Mouse (Mus musculus): ENCODE measurements at regions not wholly inside any gene's neighbourhood (a gene's known extent, or its start where the extent isn't known, plus 50 kb on each side); places are given as distances from the start of the nearest gene placed in this dataset.

DNA sequence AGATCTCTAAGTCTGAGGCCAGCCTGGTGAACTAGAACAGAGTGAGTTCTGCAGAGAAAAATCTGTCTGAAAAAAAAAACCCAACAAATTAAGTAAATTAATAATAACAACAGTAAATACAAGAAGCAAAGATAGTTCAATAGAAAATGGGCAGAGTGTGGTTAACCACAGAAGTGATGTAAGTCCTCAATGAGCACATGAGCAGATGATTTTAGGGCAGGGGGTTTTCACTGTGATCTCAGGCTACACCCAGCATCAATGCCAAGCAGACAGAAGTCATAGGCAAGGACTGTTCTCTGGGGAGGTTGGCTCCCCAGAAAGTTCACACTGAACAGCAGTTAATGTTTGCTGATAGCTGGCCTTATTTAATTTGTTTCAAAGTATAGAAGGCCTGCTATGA lies 88.1 kb upstream of the Fut8 start:
- ATAC-seq (ENCODE audit: low read depth), result no peak
- Histone ChIP-seq H3K4me2 (ENCODE audit: low read depth, low read length) (no peak overlapping the region), H3K4me3 (ENCODE audit: low read length) (no peak overlapping the region), H3K27ac (ENCODE audit: low read length) (no peak overlapping the region), H3K9me3 (ENCODE audit: control insufficient read depth, low read length) (no peaks in the 10 kb centered on the region), H3K36me3 (ENCODE audit: control insufficient read depth, insufficient read depth, low read length) (no peaks in the 10 kb centered on the region), H3K4me1 (replicated peaks; ENCODE audit: control insufficient read depth, insufficient read depth, low read length) (no peaks in the 10 kb centered on the region; the same call in 1 of the 2 replicates), H3K27me3 (ENCODE audit: control insufficient read depth, insufficient read depth, low read depth, low read length) (no peaks in the 10 kb centered on the region), H3K9ac (ENCODE audit: low read length) (no peak overlapping the region)

DNA sequence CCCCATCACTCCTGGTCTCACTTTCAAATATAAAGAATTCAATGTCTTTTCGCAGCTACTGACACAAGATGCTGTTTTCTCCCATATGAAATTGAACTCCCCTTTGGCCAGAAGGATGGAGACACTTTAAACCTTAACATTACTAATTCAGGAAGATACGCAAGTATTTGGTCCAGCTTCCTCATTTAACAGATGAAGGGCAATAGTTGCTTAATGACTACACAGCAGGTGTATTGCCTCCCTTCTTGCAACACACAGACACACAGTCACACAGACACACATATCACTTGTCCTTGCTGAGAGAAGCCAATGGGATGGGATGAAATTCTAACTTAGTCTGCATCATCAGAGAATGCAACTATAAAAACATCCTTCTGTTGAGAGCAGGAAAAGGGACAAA lies 89.8 kb upstream of the Fut8 start:
- no peaks in the 10 kb centered on the region; the same call in 1 of the 2 replicates for H3K4me1 ChIP-seq (replicated peaks; ENCODE audit: control insufficient read depth, insufficient read depth, low read length)
- no peak overlapping the region for H3K27ac ChIP-seq (ENCODE audit: low read length)
- H3K9me3 ChIP-seq (ENCODE audit: control insufficient read depth, low read length), result no peaks in the 10 kb centered on the region
- no peak overlapping the region for H3K4me2 ChIP-seq (ENCODE audit: low read depth, low read length)
- WGBS, result 89% methylated on average over 2 of the region's 2 CpGs
- H3K27me3 ChIP-seq (ENCODE audit: control insufficient read depth, insufficient read depth, low read depth, low read length), result no peaks in the 10 kb centered on the region
- no peak for ATAC-seq (ENCODE audit: low read depth)
- H3K36me3 ChIP-seq (ENCODE audit: control insufficient read depth, insufficient read depth, low read length), result no peaks in the 10 kb centered on the region
- no peak overlapping the region for H3K4me3 ChIP-seq (ENCODE audit: low read length)
- no peak overlapping the region for H3K9ac ChIP-seq (ENCODE audit: low read length)

DNA sequence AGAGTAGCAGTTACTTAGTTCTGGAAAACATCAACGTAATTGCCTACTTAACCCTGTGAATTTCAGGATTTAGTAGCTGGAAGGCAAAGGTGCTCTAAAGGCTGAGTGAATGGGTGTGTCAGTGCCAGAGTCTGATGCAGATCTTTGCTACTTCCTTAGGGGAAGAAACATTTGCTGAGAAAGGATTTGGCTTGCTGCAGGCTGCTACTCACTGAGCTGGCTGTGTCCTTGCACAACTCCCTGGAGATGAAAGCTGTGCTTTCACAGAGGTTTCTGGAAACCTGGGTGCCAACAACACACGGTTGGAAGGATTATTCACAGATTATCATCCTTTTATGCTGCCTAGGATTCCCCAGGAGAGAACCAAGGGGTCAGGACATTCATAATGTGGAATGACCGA lies 94.0 kb upstream of the Fut8 start:
- H3K4me3 ChIP-seq (ENCODE audit: low read length), result no peak overlapping the region
- no peak overlapping the region for H3K4me2 ChIP-seq (ENCODE audit: low read depth, low read length)
- no peaks in the 10 kb centered on the region for H3K36me3 ChIP-seq (ENCODE audit: control insufficient read depth, insufficient read depth, low read length)
- H3K27ac ChIP-seq (ENCODE audit: low read length), result no peak overlapping the region
- no peak for ATAC-seq (ENCODE audit: low read depth)
- no peaks in the 10 kb centered on the region for H3K4me1 ChIP-seq (replicated peaks; ENCODE audit: control insufficient read depth, insufficient read depth, low read length)
- H3K9ac ChIP-seq (ENCODE audit: low read length), result no peak overlapping the region
- H3K27me3 ChIP-seq (ENCODE audit: control insufficient read depth, insufficient read depth, low read depth, low read length), result no peaks in the 10 kb centered on the region
- WGBS, result 61% methylated on average over 3 of the region's 3 CpGs
- H3K9me3 ChIP-seq (ENCODE audit: control insufficient read depth, low read length), result no peaks in the 10 kb centered on the region

DNA sequence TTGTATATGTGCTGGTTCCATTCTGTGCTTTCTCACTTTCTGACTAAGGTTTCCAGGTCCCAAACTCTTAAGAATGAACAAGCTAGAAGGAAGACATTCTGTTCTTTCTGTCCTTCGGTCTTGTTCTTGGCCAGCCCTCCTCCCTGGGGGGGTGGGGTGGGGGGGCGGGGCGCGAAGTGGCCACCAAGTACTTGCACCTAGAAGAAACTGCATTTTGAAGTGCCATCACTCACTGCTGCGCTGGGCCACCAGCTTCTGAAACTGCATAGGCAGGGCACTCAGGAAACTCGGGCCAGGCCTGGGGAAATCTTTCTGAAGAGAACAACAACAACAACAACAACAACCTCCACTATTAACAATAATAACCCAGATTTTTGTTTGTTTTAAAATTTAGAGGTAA lies 94.4 kb upstream of the Fut8 start:
- Histone ChIP-seq H3K4me1 (replicated peaks; ENCODE audit: control insufficient read depth, insufficient read depth, low read length) (no peaks in the 10 kb centered on the region), H3K9ac (ENCODE audit: low read length) (no peak overlapping the region), H3K36me3 (ENCODE audit: control insufficient read depth, insufficient read depth, low read length) (no peaks in the 10 kb centered on the region), H3K4me2 (ENCODE audit: low read depth, low read length) (no peak overlapping the region), H3K4me3 (ENCODE audit: low read length) (no peak overlapping the region), H3K9me3 (ENCODE audit: control insufficient read depth, low read length) (no peaks in the 10 kb centered on the region), H3K27ac (ENCODE audit: low read length) (no peak overlapping the region), H3K27me3 (ENCODE audit: control insufficient read depth, insufficient read depth, low read depth, low read length) (no peaks in the 10 kb centered on the region)
- WGBS, result 39% methylated on average over 6 of the region's 6 CpGs
- ATAC-seq (ENCODE audit: low read depth), result no peak

DNA sequence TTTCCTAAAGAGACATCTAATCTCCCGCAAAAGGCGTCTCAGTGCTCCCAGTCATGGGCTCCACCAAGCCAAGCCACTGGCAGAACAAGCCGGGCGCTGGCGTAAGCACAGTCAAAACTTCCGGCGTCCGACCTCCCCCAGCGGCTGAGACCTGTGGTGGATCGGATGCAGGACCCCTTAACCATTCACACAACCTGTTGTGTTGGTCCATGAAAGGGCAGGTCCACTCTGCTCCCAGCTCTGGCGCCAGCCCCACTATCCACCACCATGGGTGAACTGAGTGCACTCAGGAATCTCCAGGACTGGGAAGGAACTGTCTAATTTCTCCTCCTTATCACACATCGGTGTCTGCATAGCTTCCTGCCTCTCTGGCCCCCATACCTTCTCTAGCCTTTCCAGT lies 94.8 kb upstream of the Fut8 start:
- 89% methylated on average over 12 of the region's 12 CpGs for WGBS
- no peak overlapping the region for H3K9ac ChIP-seq (ENCODE audit: low read length)
- no peaks in the 10 kb centered on the region for H3K27me3 ChIP-seq (ENCODE audit: control insufficient read depth, insufficient read depth, low read depth, low read length)
- H3K4me1 ChIP-seq (replicated peaks; ENCODE audit: control insufficient read depth, insufficient read depth, low read length), result no peaks in the 10 kb centered on the region
- H3K27ac ChIP-seq (ENCODE audit: low read length), result no peak overlapping the region
- no peak overlapping the region for H3K4me2 ChIP-seq (ENCODE audit: low read depth, low read length)
- no peak for ATAC-seq (ENCODE audit: low read depth)
- no peaks in the 10 kb centered on the region for H3K36me3 ChIP-seq (ENCODE audit: control insufficient read depth, insufficient read depth, low read length)
- no peaks in the 10 kb centered on the region for H3K9me3 ChIP-seq (ENCODE audit: control insufficient read depth, low read length)
- H3K4me3 ChIP-seq (ENCODE audit: low read length), result no peak overlapping the region

DNA sequence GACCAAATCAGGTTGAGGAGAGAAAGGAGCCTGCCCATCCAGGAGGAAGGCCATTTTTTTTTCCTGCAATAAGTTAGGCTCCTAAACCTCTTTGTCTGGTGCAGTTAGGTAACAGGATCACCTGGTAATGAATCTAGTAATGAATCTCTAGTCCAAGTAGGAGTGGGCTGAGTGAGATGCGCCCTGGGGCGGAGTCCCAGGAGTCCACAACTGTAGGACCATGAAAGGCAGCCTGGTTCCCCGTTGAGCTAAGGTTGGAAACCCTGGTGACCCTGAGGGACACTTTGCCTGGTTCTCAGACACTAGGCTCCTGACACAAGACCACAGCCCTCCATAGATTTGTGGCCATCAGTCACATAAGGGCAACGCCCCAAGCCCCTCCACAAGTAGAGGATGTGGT lies 95.7 kb upstream of the Fut8 start:
- Histone ChIP-seq H3K9me3 (ENCODE audit: control insufficient read depth, low read length) (no peaks in the 10 kb centered on the region), H3K4me1 (replicated peaks; ENCODE audit: control insufficient read depth, insufficient read depth, low read length) (no peaks in the 10 kb centered on the region), H3K27me3 (ENCODE audit: control insufficient read depth, insufficient read depth, low read depth, low read length) (no peaks in the 10 kb centered on the region), H3K4me3 (ENCODE audit: low read length) (no peak overlapping the region), H3K4me2 (ENCODE audit: low read depth, low read length) (no peak overlapping the region), H3K36me3 (ENCODE audit: control insufficient read depth, insufficient read depth, low read length) (no peaks in the 10 kb centered on the region), H3K27ac (ENCODE audit: low read length) (no peak overlapping the region), H3K9ac (ENCODE audit: low read length) (no peak overlapping the region)
- ATAC-seq (ENCODE audit: low read depth), result no peak
- 85% methylated on average over 4 of the region's 4 CpGs for WGBS

DNA sequence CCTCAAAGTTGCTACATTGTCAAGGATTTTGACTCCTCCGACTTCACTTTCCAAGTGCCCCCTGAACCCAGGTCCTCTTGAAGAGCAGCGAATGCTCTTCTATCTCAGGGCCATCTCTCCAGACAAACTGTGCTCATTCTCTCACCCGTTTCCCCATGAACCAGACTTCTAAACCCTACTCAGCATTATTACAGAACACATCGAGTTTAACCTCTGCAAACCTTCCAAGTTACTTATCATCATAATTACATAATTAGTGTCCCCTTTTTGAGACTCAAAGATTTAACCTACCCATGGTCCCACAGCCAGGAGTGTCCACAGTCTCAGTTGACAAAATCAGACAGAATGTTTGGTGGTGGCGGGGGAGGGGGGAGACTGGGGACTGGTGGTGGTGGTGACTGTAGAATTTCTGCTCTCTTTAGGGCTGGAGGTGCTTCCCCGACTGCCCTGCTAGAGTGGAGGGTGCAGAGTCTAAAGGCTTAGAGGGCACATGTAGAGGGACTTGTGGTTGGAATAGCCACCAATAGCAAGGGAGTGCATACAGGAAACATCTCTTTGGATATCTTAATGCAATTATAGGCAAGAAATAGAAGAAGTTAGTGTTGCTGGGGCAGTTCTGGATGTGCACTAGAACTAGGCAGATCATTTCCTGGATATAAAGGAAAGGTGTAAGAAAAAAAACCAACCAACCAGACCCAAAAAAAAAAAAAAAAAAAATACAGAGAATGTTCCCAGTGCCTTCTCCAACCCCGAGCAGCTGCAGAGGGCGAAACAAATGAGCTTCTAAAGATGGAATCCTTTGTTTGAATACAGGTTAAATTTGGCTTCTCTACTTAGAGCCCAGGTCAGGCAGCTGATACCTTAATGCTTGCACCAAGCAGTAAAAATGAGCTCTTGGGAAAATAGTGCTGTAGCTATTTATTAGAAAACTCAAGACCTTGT lies 96.4 kb upstream of the Fut8 start:
- 69% methylated on average over 8 of the region's 8 CpGs for WGBS
- Histone ChIP-seq H3K4me1 (replicated peaks; ENCODE audit: control insufficient read depth, insufficient read depth, low read length) (no peaks in the 10 kb centered on the region), H3K27ac (ENCODE audit: low read length) (no peak overlapping the region), H3K27me3 (ENCODE audit: control insufficient read depth, insufficient read depth, low read depth, low read length) (no peaks in the 10 kb centered on the region), H3K4me3 (ENCODE audit: low read length) (no peak overlapping the region), H3K9me3 (ENCODE audit: control insufficient read depth, low read length) (no peaks in the 10 kb centered on the region), H3K9ac (ENCODE audit: low read length) (no peak overlapping the region), H3K36me3 (ENCODE audit: control insufficient read depth, insufficient read depth, low read length) (no peaks in the 10 kb centered on the region), H3K4me2 (ENCODE audit: low read depth, low read length) (no peak overlapping the region)
- ATAC-seq (ENCODE audit: low read depth), result no peak

DNA sequence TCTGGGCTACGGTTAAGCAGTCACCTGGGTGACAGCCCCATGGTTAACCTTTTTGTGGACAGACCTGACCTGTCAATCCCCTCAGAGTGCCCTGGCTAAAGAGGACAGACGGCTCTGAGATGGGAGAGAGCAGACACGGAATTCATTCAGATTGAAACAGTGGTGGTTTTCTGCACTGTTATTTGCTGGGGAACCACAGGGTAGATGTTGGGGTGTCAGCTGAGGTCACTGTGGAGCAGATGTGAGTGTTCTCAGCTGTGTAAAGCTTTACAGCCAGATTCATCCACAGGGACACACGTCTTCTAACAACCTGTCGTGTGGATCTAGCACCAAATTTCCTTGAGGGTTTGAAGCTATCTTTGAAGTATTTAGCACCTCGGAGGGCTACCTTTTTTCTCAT lies 97.3 kb upstream of the Fut8 start:
- no peak overlapping the region for H3K9ac ChIP-seq (ENCODE audit: low read length)
- no peak overlapping the region for H3K4me3 ChIP-seq (ENCODE audit: low read length)
- H3K4me2 ChIP-seq (ENCODE audit: low read depth, low read length), result no peak overlapping the region
- ATAC-seq (ENCODE audit: low read depth), result no peak
- 39% methylated on average over 6 of the region's 6 CpGs for WGBS
- H3K36me3 ChIP-seq (ENCODE audit: control insufficient read depth, insufficient read depth, low read length), result no peaks in the 10 kb centered on the region
- no peaks in the 10 kb centered on the region for H3K4me1 ChIP-seq (replicated peaks; ENCODE audit: control insufficient read depth, insufficient read depth, low read length)
- H3K27ac ChIP-seq (ENCODE audit: low read length), result no peak overlapping the region
- no peaks in the 10 kb centered on the region for H3K9me3 ChIP-seq (ENCODE audit: control insufficient read depth, low read length)
- no peaks in the 10 kb centered on the region for H3K27me3 ChIP-seq (ENCODE audit: control insufficient read depth, insufficient read depth, low read depth, low read length)

DNA sequence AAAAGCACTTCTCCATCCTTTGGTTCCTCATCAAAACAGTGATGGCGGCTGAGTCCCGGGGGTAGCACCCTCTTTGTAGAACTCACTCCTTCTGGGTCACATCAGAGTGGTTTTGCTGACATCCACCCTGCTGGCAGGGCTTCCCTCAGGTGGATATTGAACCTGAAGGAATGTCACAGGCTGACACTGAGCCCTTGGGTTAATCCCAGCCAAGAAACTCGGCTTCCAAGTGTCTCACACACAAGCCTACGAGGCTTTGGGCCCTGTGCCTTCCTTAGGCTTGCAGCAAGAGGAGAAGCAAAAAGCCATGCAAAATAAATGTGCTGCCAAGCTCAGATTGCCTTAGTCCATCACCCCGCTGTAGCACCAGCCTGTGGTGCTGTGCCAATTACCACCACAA lies 97.8 kb upstream of the Fut8 start:
- no peaks in the 10 kb centered on the region for H3K9me3 ChIP-seq (ENCODE audit: control insufficient read depth, low read length)
- no peaks in the 10 kb centered on the region for H3K36me3 ChIP-seq (ENCODE audit: control insufficient read depth, insufficient read depth, low read length)
- H3K9ac ChIP-seq (ENCODE audit: low read length), result no peak overlapping the region
- WGBS, result 67% methylated on average over 5 of the region's 5 CpGs
- no peak overlapping the region for H3K4me2 ChIP-seq (ENCODE audit: low read depth, low read length)
- ATAC-seq (ENCODE audit: low read depth), result no peak
- no peak overlapping the region for H3K27ac ChIP-seq (ENCODE audit: low read length)
- H3K4me1 ChIP-seq (replicated peaks; ENCODE audit: control insufficient read depth, insufficient read depth, low read length), result no peaks in the 10 kb centered on the region
- no peaks in the 10 kb centered on the region for H3K27me3 ChIP-seq (ENCODE audit: control insufficient read depth, insufficient read depth, low read depth, low read length)
- no peak overlapping the region for H3K4me3 ChIP-seq (ENCODE audit: low read length)

All from lung, embryonic 16.5 days (tissue).